Mouse (Mus musculus) adrenal gland, adult (tissue): ENCODE data around the gene Dlgap1.

ENCODE experiments used
- DNase-seq, 2 experiments: peaks; one replicate each; pipeline ENCODE4 v3.0.0; 2022 to 2023; ENCODE audit warnings: low spot score in 1 of 2; ENCODE audit not compliant: inconsistent age in 2 of 2

Gene Dlgap1

DNA sequence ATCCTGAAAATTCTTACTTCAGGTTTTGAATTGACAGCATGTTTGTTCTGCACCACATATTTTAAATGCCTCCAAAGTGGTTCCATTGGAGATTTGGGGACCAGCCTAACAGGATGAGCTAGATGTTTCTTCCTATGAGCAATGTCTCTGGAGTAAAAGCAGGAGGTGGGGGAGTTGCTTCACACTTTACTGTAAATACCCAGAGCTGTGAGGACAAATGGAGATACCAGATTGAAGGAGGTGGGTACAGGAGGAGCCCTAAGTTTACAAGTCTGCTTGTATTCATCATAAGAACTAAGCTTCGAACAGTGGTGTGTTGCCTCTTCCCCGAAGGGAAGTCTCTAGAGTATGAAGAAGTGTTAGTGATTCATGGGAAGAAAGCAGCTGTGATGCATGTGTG is 201.0 kb downstream of the Dlgap1 start:
- no peak for DNase-seq

DNA sequence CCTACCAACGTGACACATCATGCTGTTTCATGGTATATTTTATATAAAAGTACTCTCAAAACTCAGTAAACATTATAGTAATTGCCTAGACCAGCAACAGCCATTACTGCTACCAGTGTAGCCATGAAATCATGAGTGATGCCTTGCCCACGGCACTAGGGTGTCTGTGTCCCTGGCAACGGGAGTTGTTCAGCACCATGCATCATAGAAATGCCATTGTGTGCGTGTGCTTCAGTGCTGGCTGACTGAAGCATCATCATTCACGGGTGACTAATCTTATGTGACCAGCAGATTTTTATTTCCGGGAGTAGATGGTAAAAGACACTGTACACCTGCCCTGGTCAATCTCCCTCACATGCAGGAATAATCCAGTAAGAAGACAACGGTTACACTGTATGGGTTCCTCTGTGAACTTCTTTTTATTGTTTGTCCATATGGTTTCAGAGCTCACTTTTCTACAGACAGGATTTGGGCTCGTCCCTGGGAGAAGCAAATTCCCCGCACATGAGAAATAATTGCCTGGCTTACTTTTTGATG is 203.7 kb downstream of the Dlgap1 start:
- no peak for DNase-seq

DNA sequence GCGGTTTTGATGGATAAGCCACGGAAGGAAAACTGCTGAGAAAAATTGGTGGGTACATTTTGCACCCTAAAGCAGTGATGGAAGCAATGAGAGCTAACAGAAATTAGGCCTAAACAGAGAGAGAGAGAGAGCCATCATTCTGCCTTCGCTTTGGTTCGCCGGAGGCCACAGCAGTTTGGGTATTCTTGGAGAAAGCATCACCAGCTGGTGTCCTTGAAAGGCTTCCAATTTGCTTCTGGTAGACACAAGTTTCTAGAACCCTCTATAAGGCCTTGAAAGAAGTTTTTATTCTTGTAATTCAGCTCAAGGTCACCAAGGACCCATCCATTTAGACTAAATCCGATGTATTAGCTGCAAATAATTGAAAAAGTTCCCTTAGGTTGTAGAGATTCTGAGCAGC is 205.0 kb downstream of the Dlgap1 start:
- peak in 1 of 2 experiments; percentile 38 for DNase-seq

DNA sequence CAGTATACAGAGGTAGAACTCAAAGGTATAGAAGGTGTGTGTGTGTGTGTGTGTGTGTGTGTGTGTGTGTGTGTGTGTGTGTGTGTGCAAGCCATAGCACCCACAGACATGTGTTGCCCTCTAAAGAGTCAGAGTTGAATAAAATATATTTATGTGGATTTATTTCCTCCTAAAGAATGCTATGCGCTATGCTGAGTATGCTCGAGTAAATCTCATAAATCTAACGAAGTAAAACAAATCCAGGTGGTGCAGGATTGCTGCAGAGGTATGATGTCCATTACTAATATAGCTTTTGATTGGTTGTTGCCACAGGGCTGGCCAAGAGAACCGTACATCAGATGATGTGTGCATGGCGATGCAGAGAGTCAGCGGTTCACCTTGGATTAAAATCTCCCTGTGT is 222.4 kb downstream of the Dlgap1 start:
- DNase-seq: no peak

DNA sequence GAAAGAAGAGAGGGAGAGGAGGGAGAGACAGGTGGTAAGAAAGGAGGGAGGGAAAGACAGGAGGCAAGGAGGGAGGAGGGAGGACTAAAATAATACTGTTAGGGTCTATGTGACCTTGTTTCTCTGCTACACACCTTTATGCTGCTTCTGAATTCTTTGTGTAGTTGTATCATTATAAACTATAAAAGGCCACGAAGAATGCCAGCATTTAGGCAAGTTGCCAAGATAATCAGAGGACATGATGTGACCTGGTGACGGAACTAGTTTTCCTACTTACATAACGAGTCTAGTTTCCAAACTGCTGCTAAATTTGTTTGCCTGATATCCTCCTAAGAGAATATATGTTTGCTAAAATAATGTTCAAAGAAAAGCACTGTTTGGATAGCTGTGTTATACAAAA is 254.0 kb downstream of the Dlgap1 start:
- peak; percentile 33 to 71 for DNase-seq

DNA sequence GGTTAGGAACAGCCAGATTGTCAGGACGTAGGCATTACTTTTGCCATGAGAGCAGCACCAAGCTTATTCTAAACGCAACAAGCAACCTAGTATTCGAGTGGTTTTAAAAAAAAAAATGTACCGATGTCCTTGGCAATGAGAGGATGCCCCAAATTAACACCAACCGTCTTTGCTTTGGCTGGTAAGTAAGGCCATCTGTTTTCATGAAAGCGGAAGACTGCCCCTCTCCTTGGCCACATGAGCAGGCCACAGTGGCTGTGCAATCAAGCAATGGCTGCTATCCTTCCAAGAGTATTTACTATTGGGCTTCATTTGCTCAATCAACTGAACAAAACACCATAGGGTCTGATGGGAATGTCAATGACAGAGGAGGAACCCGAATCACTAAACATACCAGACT is 278.5 kb downstream of the Dlgap1 start:
- DNase-seq: no peak

DNA sequence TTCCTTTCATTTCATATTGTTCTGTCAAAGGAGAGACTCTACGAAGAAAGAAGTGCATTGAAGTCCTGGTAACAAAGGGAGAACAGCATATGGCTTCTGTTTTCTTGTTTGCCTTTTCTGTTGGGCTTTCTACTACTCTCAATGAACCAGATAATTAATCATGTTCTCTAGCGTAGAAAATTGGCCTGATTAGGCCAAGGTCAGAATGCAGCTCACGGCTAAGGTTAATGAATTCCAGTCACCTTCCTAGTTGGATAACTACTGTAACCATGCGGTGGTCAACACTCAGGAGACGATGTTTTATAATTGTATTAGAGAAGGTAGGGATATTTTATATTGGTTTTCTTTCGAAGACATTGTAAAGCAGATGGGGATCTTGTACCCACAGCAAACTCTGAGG is 279.4 kb downstream of the Dlgap1 start:
- peak in 1 of 2 experiments; percentile 51 for DNase-seq

DNA sequence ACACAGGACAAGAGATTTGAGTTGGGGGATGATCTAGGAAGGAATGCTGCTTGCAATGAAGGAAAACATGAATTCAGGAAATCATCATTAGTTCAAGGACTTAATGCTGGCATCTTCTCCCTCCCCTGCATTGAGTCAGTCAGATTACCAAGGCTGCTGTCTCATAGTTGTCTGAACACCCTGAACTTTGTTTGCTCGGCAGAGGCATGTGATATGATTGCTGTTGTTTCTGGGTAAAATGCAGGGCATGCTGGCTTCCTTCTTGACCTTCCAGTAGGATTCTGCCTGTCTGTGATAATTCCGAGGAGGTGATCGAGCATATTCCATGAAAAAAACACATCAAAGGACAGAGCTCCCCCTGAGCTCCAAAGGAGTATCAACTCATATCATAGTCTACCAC is 283.6 kb downstream of the Dlgap1 start:
- peak; percentile 68 to 86 for DNase-seq

DNA sequence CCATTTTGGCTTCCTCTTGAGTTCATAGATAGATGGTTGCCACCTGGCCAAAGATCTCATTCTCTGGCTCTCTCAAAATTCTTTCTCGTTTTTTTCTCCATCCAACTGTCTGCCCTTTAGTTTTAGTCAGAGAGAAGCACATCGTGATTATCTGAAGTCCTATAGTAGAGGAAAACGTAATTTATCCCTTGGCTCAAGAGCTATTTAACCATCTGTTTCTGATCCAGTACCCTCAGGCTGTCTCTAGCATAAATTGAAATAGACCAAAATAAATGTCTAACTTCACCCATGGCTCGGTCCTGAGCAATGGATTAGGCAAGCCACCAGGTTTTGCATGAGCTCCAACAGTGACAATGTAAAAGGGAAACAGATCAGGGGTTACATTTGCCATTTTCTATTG is 287.5 kb downstream of the Dlgap1 start:
- no peak for DNase-seq

DNA sequence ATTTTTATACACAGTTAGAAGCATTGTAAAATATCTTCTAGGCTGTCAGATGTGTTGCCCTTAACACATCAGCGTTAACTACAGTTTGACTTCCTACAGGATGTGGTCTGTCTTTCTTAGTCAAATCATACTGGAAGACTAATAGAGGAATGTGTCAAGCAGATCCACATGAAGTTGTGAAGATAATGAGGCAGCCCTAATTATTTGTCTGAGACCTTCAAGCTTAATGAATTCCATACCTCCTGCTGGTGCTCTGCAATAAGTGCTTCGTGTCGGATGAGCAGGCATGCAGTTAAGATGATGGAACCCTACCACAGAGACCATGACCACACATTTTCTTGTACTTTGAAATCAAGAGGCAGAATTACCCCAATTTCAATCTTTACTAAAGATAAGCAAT is 294.3 kb downstream of the Dlgap1 start:
- no peak for DNase-seq

DNA sequence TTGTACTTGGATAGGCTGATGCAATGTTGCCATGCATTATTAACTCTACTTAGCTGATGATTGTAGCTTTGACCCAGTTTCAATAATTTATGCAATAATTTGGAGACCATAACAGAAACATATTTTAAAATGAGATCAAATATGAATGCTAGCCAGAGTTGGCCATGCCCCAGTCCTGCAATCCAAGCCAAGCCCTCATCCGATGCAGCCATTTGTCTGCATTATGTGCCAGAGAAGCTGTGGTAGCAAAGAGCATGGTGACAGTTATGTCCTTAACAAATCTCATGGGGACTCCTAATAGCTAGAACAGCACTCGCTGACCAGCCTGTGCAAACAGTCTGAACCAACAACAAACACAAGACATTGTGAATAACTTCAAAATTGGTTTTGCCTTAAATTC is 303.3 kb downstream of the Dlgap1 start:
- peak in 1 of 2 experiments; percentile 35 for DNase-seq

DNA sequence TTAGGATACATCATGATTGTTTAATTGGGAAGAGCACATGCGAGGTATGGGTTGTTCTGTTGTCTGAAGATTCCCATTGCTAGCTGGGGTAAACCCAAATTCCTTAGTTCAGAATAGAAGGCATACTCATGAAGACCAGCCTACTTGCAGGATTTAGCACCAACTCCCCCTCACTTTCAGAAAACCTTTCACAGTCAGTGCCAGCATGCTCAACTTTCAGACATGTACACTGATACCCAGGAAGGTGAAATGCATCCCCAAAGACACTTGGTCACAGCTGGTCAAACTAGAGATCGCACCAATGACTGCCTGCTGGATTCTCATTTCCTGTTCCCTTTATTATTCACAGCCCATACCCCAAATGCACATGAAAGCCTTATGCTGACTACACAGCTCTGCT is 318.8 kb downstream of the Dlgap1 start:
- DNase-seq: no peak

DNA sequence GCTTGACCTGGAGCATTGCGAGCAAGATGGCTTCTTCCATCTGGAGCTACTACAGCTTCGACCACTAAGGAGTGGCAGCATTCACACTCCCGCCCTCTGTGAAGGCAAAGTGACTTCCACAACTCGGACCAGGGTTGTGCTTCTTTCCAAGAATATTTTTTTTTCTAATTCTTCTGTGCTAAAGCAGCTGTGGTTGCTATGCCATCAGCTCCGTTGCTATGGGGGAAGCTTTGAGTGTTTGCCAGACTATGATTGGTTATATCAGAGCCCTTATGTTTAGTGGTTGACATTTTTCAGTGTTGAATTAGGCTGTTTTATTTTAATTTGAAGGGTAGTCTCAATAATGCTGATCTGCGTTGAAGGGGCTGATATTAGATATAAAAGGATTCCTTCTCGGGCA is 325.2 kb downstream of the Dlgap1 start:
- no peak for DNase-seq

DNA sequence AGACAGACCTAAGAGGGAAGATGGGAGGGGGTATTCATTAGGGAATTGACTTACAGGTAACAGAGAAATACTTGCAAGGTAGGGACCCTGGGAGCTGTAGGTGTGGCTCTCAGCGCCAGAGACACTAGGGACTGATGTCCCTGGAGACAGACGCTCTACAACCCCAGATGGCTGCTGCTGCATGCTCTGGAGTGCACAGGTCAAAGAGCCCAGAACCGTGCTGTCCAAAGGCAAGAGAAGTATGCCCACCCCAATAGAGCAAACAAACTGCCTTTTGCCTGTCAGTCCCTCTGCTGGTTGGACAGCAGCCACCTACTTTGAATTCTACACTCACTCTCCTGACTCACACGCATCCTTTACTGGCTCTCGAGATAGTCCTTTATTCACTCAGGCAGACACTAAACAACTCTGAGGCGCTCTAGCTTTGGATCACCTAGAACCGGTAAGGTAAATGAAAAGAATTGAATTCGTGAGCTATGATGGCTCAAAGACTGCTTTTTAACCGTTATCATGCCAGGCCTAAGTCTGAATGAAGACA is 333.1 kb downstream of the Dlgap1 start:
- no peak for DNase-seq

DNA sequence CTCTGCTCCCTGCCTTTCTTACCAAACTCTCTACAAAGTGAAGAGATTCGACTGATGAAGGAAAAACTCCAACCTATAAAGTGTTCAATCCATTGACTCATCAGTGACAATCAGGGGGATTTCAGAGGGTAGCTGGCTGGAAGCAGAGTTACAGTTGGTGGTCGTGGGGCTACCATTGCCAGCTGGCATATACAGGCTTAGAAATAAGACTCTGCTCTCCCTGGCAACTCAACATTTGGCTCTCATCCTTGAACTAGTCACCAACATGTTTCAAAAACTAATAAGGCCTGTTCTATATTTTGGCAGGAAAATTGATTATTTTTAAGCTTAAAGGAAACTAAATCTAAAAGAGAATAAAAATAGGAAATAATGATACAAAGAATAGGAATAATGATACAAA is 333.8 kb downstream of the Dlgap1 start:
- no peak for DNase-seq

DNA sequence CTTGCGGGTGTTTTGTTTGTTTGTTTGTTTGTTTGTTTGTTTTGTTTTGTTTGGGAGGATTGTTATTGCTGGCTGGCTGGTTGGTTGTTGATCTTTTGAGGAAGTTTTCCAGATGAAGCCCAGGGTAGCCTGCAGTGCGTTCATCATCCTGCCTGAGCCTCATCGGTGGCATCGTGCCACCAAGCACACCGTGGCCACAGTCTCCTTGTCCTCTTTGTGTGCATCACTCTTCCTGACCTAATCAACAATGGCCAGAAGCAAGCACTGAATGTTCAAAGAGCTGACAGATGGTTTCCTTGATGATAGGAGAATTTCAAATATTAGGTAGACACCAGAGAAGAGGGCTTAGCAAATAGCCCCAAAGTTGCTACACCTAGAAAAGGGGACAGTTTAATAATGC is 336.1 kb downstream of the Dlgap1 start:
- DNase-seq: no peak

DNA sequence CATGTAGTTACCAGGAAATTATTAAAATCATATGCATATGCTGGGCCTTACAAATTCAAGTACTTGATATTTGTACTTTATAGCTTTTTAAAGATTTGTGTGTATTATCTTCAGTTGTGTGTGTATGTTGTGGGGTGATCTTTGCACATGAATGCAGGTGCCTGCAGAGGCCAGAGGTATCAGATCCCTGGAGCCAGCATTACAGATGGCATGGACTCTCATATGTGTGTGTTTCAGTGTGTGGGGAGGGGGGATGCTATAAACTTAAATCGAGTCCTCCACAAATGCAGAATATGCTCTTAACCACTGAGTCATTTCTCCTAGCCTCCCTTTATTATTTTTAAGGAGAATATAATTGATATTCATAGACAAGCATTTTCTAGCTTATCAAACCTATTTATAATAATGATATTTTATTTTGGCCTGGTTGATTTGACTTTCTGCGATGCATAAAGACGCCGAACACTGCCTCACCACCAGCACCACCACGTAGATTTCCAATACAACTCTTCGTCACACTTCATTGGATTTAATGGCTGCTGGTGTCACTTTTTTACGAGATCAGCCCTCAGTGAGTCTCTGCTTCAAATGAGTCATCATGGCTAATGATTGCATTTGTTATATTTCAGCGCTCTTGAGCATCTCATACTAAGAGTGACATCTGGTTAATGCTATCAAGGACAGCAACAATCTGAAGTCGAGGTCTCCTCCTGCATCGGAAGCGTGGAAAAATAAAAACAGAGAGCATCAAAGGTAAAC is 338.7 kb downstream of the Dlgap1 start:
- no peak for DNase-seq

DNA sequence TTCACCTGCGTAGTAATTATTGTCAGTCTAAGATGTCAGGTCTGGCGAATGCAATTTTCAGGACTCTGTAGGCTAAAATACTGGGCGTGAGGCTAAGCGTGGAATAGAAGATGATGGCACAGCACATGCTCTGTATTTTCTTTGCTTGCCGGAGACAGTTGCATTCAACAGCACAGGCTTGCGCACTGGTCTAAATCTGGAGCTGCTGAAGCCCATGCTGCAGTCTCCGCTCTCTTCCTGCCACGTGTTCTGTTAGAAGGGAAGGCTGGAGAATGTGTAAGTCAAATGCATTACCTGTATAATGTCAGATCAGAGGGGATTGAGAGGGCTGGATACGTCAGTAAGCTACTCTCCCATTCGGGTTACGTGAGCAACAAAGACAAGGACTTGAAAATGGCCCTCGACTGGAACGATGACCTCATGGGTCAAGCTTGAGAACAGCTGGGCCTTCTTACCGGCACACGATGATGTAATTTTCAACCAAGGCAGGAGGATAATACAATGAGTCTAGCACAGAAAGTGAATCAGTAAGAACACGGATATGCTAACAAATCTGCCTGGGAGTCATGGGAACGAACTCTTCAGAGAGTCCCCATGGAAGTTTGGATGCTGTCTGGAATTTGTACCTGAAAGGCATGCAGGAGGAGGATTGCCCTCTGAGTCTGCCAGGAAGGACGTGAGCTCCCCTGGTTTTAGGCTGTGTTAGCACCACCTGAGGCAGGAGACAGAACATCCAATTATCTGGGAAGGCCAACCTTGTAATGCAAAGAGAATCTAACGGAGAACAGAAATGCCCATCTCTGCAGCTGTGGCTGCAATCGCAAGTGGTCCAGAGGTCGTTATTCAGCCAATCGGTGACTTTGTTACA is 339.7 kb downstream of the Dlgap1 start:
- DNase-seq: no peak

DNA sequence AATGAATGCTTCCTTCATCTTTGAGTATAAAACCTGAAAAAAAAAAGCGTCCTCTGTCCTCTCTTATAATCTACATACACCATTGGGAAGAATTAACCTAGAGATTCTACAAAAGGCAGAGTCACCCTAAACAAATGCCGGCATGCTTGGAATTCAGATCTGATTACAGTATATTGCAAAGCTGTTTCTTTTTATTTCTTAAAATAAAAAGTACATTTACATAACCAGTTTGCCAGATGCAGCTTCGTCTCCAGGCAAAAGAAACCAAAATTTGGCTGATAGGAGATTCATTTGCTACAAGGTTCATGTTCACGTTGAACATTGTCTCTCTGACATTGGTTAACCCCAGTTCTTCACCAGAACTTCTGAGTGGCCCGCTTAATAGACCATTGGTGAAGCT is 347.5 kb downstream of the Dlgap1 start:
- no peak for DNase-seq

DNA sequence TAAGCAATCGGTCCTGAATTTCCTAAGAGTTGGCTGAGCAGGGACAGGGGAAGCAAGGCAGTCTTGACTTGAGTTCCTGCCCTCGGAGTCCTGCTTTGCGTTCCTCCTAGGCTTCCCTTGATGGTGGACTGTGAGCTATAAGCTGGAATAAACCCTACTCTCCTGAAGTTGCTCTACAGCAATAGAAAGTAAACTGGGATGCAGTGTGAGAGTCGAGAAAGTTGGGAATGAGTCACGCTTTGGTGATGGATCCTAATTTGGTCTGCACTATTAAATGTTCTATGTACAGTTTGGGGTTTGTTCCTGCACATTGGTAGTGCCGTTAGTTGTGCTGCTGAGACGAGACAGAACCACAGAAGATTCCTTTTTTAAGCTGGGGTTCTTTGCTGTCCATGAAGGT is 348.9 kb downstream of the Dlgap1 start:
- no peak for DNase-seq

DNA sequence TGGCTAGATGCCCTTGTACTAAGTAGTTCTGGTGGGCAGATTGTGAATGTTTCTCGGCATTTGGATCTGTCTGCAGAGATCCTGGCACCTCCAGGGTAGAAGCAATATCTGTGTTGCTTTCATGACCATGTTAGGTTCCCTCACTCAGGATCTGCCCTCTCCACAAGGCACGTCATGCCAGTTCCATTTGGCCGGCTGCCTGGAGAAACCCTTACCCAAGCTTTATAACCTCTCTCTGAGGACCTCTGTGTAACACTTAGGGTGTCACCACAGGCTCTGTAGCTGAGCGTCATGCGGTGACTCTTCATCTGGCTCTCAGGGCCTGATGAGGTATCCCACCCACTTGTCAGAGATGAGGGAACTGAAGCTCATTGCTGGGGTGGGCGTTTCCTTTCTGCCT is 353.1 kb downstream of the Dlgap1 start:
- no peak for DNase-seq

DNA sequence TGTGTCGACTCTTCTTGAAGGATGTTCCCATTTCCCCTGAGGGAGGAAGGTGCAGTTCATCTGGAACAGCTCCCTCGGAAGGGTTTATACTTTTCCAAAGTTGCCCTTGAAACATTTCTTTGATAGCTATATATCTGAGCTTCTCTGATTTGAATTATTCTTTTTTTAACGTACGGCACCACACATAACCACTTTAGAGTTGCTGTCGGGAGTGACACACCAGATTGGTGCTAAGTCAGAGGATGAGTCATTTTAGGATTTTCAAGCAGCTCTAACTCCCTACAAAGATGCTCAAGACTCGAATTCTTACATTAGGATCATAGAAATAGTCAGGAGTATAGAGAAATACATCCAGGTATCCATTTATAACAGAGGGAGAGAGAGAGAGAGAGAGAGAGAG is 364.6 kb downstream of the Dlgap1 start:
- DNase-seq: no peak
